Mouse (Mus musculus) MEL (cell line): ENCODE measurements around the gene 4930447F04Rik.

Experiments used
- CTCF ChIP-seq, 3 experiments: IDR thresholded peaks in 2 of 3; conservative IDR thresholded peaks in 1 of 3; 2 replicates each; pipeline ENCODE4 v1.5.1; 2011 to 2012; ENCODE audit warnings: low read length in 3 of 3, low read depth in 2 of 3, mild to moderate bottlenecking in 2 of 3, improper control_type of control experiment in 1 of 3, inconsistent platforms in 1 of 3, mixed read lengths in 1 of 3, moderate library complexity in 1 of 3; ENCODE audit not compliant: control insufficient read depth in 1 of 3, insufficient read depth in 1 of 3, poor library complexity in 1 of 3, severe bottlenecking in 1 of 3
- ELF1 ChIP-seq: IDR thresholded peaks from 2 replicates; pipeline ENCODE4 v1.6.1; 2014; ENCODE audit warnings: low read depth, mild to moderate bottlenecking, inconsistent platforms, low read length, improper control_type of control experiment, moderate library complexity
- GATA1 ChIP-seq: IDR thresholded peaks from 2 replicates; pipeline ENCODE4 v1.6.1; 2011; ENCODE audit warnings: low read depth, low read length, improper control_type of control experiment
- HCFC1 ChIP-seq: IDR thresholded peaks from 2 replicates; pipeline ENCODE4 v1.6.1; 2012; ENCODE audit warnings: low read depth, mild to moderate bottlenecking, inconsistent platforms, low read length, improper control_type of control experiment, moderate library complexity
- MAFK ChIP-seq: IDR thresholded peaks from 2 replicates; pipeline ENCODE4 v1.6.1; 2011; ENCODE audit warnings: low read depth, mild to moderate bottlenecking, low read length, improper control_type of control experiment, borderline replicate concordance
- NELFE ChIP-seq: IDR thresholded peaks from 2 replicates; pipeline ENCODE4 v1.6.1; 2011; ENCODE audit warnings: low read depth, low read length, improper control_type of control experiment
- POLR2A ChIP-seq, 2 experiments: IDR thresholded peaks; 2 replicates each; pipeline ENCODE4 v1.6.1; 2011 to 2012; ENCODE audit warnings: low read length in 2 of 2, mild to moderate bottlenecking in 2 of 2, control low read depth in 1 of 2, improper control_type of control experiment in 1 of 2, low read depth in 1 of 2, moderate library complexity in 1 of 2; ENCODE audit not compliant: control insufficient read depth in 1 of 2, insufficient read depth in 1 of 2, poor library complexity in 1 of 2
- POLR2AphosphoS2 ChIP-seq: IDR thresholded peaks from 2 replicates; pipeline ENCODE4 v1.6.1; 2011; ENCODE audit warnings: low read length, improper control_type of control experiment
- ZKSCAN1 ChIP-seq: IDR thresholded peaks from 2 replicates; pipeline ENCODE4 v1.6.1; 2012; ENCODE audit warnings: low read depth, mild to moderate bottlenecking, inconsistent platforms, low read length, improper control_type of control experiment, moderate library complexity
- ZNF384 ChIP-seq: IDR thresholded peaks from 2 replicates; pipeline ENCODE4 v1.6.1; 2012; ENCODE audit warnings: low read depth, mild to moderate bottlenecking, inconsistent platforms, low read length, improper control_type of control experiment

DNA sequence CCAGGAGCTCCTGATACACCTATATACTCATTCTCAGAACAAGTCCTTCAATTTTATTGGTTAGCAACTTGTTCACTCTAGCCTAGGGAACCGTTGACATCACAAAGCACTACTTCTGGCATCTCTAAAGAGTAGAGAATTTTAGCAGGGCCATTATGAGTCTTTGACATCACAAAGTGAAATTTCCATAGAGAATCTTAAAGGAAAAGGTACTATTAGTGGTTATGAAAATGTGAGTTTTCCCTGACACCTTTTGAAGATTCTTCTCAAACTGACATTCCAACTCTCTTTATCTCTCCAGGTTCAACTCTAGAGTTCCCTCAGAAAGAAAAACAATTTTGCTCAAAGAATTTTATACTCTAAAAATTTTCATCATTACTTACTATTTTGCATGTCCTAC is at the start of gene 4930447F04Rik:
- TF ChIP-seq HCFC1 (no peak), CTCF (IDR thresholded peaks at IDR 0.05 in 2 of 3, conservative IDR thresholded peaks at IDR 0.05 in 1 of 3; ENCODE audit: control insufficient read depth in 1 of 3, insufficient read depth in 1 of 3, low read depth in 2 of 3, low read length in 3 of 3, poor library complexity in 1 of 3, severe bottlenecking in 1 of 3) (no peak), ELF1 (no peak), POLR2A (IDR thresholded peaks at IDR 0.05; ENCODE audit: control insufficient read depth in 1 of 2, insufficient read depth in 1 of 2, low read depth in 1 of 2, low read length in 2 of 2, poor library complexity in 1 of 2) (no peak), NELFE (no peak), GATA1 (no peak), ZNF384 (no peak), POLR2AphosphoS2 (no peak), ZKSCAN1 (no peak), MAFK (no peak)
